Mouse (Mus musculus): ENCODE measurements around the gene 4930442H23Rik.

DNA sequence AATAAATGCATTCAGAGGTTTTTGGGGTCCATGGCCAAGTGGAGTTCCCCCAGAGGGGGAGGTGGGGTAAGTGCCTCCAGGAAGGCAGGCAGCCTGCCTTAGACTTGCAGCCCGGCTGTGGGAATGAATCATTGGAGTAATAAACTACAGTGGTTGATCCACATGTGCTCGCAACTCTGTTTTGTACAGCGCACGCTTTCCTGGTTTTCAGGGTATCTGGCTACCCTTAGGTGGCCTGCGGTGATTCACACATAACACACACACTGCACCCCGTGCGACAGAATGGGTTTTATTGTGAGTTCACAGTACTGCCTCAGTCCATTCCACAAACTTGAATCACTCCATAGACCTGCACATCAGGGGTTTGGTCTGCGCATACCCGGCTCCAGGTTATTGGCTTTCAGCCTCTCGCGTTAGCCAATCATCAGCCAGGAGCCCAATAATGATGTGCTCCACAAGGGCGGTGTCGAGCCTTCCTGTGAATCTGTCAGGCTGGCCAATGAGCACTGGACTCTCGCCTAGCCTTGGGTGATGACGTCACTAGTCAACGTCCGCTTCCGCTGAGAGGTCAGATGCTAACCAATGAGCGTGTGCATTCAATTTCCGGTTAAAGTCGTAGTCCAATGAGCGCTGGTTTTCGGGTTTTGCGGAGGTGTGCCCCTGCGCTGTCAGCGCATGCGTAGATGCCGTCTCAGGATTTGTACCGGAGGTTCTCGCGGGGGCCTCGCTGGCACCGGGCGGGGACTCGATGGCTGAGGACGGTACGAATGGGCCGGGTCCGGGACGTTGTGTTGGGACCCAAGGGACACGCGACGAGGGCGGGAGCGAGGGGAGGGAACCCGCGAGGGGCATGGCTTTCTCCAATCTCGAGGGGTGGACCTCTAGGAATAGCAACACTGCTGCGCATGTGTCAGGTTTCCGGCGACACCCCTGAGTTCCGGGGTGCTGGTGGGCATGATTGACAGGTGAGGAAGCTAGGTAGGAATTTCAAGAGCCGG is 1.0 kb downstream of the 4930442H23Rik start, which contains the start of gene Dapk3:
- TF ChIP-seq EP300 (IDR thresholded peaks at IDR 0.05; ENCODE audit: low read depth) (peak; percentile 27; the same call in 1 of the 2 replicates), CTCF (IDR thresholded peaks at IDR 0.05; ENCODE audit: low read depth) (no peak)

All from liver, postnatal 0 days (tissue).